Mouse (Mus musculus) bone marrow, adult 2 months (tissue): ENCODE measurements around the gene Ifrd1.

Experiments used
- CTCF ChIP-seq: fragments of 200-500 bp; IDR thresholded peaks from 2 replicates; pipeline ENCODE4 v1.5.1; 2011; ENCODE audit warnings: low read length, control low read depth; ENCODE audit not compliant: control insufficient read depth, insufficient read depth
- POLR2A ChIP-seq: fragments of 200-500 bp; IDR thresholded peaks from 2 replicates; pipeline ENCODE4 v1.6.1; 2011; ENCODE audit warnings: low read depth, mild to moderate bottlenecking, control low read depth, low read length, borderline replicate concordance; ENCODE audit not compliant: control insufficient read depth

DNA sequence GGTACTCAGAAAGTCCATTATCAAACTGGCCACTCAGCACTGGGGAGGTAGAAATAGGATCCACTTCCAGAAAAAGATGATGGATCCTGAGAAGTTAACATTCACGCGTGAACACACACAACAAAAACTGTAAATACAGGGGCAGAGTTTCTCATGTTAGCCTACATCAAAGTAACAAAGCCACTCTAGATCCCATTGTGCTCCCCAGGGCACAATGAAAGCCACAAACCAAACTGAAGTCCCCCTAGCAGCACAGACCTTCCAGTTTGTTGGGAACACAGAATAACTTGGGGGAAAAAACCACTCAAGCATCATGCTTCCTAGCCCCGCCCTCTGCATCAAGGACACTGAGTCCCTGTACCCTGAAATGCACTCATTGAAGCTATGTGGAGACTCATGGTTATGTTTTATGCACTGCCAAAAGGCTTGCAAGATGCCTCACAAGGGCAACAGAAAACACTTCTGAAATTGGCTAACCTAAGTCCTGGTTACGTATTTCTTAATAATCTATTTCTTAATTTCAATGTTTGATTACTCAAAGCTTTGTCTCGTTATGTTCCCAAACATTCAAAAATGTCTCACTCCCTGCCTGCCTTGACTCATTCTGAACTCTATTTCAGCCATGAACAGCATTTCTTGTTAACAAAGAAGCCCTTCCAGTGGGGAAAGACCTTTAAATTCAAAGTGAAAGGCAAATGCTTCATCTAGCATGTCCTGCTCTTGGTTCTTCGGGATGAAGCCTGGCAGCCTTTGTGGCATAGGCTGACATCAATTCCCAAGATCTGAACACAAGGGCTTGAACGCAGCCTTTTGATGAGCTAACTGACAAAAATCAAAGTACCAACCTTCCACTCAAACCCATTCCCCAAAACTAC lies 45.9 kb downstream of the Ifrd1 start:
- TF ChIP-seq POLR2A = no peak
- no peak for TF ChIP-seq CTCF
